Mouse (Mus musculus): ENCODE measurements around the gene Osbp2.
A peak's percentile ranks its signal among the peaks of the same experiment; 100 is the strongest.

DNA sequence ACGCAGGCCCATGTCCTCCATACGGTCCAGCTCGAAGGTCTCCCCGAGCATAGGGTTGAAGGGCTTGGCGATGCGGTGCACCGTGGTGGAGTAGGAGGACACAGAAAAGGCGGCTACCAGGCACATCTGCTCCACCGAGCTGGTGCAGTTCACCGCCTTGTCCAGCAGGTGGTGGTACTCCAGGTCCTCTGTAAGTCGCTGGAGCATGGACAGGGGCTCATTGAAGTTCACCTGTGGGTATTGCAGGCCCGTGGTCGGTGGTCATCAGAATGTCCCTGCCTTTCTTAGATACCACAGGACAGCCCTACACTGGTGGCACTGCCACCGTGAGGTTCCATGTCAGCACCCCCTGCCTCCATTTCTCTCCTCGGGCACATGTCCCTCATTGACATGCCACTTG lies 149.2 kb downstream of the Osbp2 start:
- peak; percentile 86 for TF ChIP-seq CTCF (IDR thresholded peaks at IDR 0.05; ENCODE audit: low read depth)
- no peak for TF ChIP-seq EP300 (IDR thresholded peaks at IDR 0.05; ENCODE audit: low read depth)

Data from liver, postnatal 0 days (tissue).